Mouse (Mus musculus) megakaryocyte progenitor cell, adult 5-6 weeks (primary cell): ENCODE results near the gene Rsph4a. TPM values are rescaled to one million over a fixed set of nuclear protein-coding genes. Genes with fewer than 3 reads are reported as not detected.
"Not testable (repeated sequence)": the region's sequence is repeated elsewhere in the genome, so short reads cannot be mapped to it uniquely, and the experiment has no call there.

Experiments
- ATAC-seq: replicated peaks from 2 replicates; pipeline ENCODE4 v1.8.0; 2016; ENCODE audit warnings: mild to moderate bottlenecking, moderate TSS enrichment, inconsistent platforms; ENCODE audit not compliant: poor library complexity
- total RNA-seq, 2 experiments: library from RNA; stranded (forward) in 1 of 2; stranded (reverse) in 1 of 2; fragments of 157-497, 149-512 nt in 1 of 2; fragments of 200-1000 nt in 1 of 2; gene quantifications; 2 replicates each; pipeline versions ENCODE4 v1.2.3 to v1.2.4; 2015 to 2017

Gene Rsph4a
- not detected in 2 replicates for total RNA-seq (2015)
- not detected in 2 replicates for total RNA-seq (2017)

- ATAC-seq: no peak
Measured at GRCm38 (mm10) chr10:33904530-33905481, at the start of gene Rsph4a. TSS of gene Rsph4a (plus strand) at chr10:33905111.

DNA sequence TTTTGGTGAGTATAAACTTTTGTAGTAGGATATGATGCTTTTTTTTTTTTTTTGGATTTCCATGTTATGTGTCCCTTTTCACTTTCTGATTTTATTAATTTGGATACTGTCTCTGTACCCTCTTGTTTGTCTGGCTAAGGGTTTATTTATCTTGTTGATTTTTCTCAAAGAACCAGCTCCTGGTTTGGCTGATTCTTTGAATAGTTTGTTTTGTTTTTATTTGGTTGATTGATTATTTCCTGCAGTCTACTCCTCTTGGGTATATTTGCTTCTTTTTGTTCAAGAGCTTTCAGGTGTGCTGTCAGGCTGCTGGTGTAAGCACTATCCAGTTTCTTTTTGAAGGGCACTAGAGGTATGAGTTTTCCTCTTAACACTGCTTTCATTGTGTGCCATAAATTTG is 47.5 kb upstream of the Rsph4a start, which contains the start of gene Sult3a1:
TSS of gene Sult3a1 (plus strand) at position 301 of the 400 bp plus-strand sequence.
- no peak for ATAC-seq

GRCm38 (mm10) chr10:33865994-33866393 is 38.9 kb upstream of the Rsph4a start:
- ATAC-seq: no peak

DNA sequence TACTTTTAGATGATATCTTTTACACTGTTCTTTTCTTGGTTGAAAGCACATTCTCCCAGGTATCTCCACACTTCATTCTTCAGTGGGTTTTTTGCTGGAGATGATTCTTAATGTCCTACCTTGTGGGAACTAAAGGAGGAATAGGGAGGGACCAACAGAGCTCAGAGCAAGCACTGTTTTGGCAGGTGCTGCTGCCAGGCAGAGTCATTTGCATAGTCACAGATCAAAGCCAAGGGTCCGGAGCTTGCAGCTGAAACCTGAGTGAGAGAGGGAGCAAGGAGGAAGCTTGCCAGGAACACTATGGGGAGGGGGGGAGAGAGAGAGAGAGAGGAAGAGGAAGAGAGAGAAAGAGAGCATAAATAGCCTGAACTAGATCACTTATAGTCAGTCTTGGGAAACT is 34.5 kb upstream of the Rsph4a start:
- ATAC-seq: no peak

DNA sequence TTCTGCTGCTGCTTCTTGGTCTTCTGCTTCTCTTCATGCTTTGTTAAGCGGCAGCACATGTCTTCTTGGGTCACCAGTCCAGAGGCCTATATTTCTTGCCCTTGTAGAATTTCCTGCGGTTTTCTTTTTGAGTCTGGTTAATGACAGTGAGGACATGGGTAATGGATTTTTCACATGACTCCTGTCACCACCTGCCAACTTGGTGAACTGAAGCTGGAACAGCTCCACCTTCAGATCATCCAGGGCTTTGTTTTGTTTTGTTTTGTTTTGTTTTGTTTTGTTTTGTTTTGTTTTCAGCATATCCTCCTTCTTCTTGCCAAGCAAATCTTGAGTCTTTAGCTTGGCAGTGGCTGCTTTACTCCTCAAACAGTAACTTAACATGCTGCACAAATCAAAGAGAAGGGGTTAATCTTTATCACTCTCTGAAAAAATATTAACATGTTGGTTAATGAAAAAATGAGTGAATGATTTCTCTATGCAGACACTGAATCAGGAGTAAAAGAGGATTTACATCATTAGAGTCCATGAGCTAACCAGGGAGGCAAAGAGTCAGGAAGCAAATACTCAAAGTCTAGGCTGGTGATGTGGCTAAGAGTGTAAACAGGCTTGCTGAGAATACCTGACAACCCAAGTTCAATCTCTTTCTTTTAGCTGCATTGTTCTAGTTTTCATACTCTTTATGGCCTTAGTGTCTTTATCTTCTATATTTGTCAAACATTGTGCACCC is 32.1 kb upstream of the Rsph4a start:
- ATAC-seq: no peak

GRCm38 (mm10) chr10:33882411-33882810 is 22.5 kb upstream of the Rsph4a start:
- ATAC-seq: not testable (repeated sequence)

- ATAC-seq: not testable (repeated sequence)
Measured at GRCm38 (mm10) chr10:33901520-33901919, 3.4 kb upstream of the Rsph4a start.

DNA sequence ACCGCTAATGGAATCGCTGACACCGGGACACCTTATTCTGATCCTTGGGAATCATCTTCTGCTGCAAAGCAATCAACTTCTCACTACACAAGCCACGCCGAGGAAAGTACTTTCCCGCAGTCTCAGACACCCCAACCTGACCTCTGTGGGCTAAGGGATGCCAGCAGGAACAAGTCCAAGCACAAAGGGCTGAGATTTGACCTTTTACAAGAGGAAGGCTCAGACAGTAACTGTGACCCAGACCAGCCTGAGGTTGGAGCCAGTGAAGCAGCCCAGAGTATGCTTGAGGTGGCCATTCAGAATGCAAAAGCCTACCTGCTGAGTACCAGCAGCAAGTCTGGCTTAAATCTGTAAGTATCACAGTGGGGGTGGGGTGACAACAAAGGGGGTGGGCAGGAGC is 578 bp downstream of the Rsph4a start:
- ATAC-seq: no peak

DNA sequence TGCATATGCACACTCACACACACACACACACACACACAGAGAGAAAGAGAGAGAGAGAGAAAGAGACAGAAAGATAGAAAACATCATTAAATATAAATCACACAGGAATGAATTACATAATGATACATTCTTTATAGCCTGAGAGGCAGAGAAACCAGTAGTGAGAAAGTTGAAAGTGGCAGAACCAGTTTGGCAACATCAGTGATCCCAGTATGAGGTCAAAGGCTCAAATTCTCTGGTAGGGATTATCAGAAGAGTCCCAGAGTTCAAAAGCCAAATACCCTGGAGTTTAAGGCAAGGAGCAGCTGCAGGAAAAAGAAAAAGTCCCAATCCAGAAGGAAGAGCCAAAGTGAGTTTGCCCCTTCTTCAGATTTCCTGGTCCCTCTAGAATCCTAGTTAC is 35.8 kb downstream of the Rsph4a start:
- no peak for ATAC-seq

GRCm38 (mm10) chr10:33945390-33945789 is 40.5 kb downstream of the Rsph4a start:
- no peak for ATAC-seq

DNA sequence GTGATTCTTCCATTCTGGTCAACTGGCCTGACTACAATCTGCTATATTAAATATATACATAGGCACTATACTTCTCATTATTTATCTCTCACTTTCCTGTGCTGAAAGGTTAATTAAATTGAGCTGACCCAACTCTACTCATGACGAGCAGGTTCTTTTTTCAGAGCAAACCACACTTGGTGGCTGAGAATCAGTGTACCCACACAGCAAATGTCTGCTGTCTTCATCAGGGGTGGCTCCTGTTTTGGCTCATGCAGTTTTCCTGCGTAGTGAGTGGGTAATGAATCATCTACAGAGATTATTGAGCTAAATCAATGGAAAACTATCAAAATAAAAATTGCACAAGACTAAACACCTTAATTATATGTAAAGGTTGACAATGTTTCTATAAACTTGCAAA is 41.4 kb downstream of the Rsph4a start:
- ATAC-seq: no peak

DNA sequence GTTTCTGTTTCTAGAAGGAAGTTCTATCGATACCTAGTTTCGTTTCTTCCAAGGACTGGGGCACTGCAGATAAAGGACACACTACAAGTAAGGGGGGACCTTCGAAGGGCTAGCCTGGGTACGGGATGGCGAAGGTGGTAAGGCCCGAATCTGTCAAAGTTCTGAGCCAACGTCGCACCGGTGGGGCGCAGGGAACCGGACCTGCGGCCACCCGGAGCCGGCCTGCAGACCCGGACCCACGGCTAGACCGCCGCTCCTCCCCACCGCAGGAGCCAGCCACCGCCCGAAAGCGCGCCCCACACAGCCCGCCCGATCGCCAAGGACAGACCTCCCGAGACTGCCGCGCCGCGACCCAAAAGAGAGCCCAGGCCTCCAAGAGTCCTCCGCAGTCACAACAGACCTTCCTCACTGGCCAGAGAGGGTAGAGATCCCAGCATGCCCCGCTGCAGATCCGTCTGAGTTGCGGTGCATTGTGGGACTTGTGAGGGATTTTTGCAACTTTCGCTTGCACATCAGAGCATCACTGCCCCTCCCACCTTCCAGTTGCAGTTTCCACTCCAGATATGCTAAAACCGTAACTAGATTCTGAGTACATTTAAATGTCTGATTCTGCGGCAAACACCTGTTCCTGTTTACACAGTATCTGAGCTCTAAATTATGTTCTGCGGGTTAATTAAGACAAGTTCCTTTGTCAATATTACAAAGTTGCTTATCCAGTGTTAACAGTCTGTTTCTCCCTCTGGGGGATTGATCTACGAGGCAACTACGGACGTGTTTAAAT is 46.1 kb downstream of the Rsph4a start, which contains the start of gene Zup1:
TSS of gene Zup1 (minus strand) at position 467 of the 781 bp plus-strand sequence.
- peak; percentile 99 for ATAC-seq

GRCm38 (mm10) chr10:33952509-33952908 is 47.6 kb downstream of the Rsph4a start:
- ATAC-seq: no peak

Other genes with a start within 250 kb of the Rsph4a start
- not detected in 2 replicates for gene Sult3a2, start 118.4 kb upstream of the Rsph4a start, total RNA-seq (2015)
- not detected in 2 replicates for gene Sult3a2, start 118.4 kb upstream of the Rsph4a start, total RNA-seq (2017)
- not detected in 2 replicates for gene Sult3a1, start 47.4 kb upstream of the Rsph4a start, total RNA-seq (2015)
- gene Sult3a1, start 47.4 kb upstream of the Rsph4a start, total RNA-seq (2017): not detected in 2 replicates
- gene Zup1, start 46.2 kb downstream of the Rsph4a start, total RNA-seq (2015): 26.6 and 35.2 TPM in 2 replicates
- gene Zup1, start 46.2 kb downstream of the Rsph4a start, total RNA-seq (2017): 26.3 and 39.5 TPM in 2 replicates
- gene Rwdd1, start 114.5 kb downstream of the Rsph4a start, total RNA-seq (2015): 188 and 197 TPM in 2 replicates
- 166 and 213 TPM in 2 replicates for gene Rwdd1, start 114.5 kb downstream of the Rsph4a start, total RNA-seq (2017)
- gene Trappc3l, start 132.5 kb downstream of the Rsph4a start, total RNA-seq (2015): not detected in 2 replicates
- gene Trappc3l, start 132.5 kb downstream of the Rsph4a start, total RNA-seq (2017): not detected in 2 replicates
- not detected in 2 replicates for gene Calhm4, start 139.2 kb downstream of the Rsph4a start, total RNA-seq (2015)
- gene Calhm4, start 139.2 kb downstream of the Rsph4a start, total RNA-seq (2017): not detected in 2 replicates
- gene Calhm5, start 191.4 kb downstream of the Rsph4a start, total RNA-seq (2015): not detected in 2 replicates
- gene Calhm5, start 191.4 kb downstream of the Rsph4a start, total RNA-seq (2017): not detected in 2 replicates
- 3.4 and 3.8 TPM in 2 replicates for gene Calhm6, start 222.9 kb downstream of the Rsph4a start, total RNA-seq (2015)
- 2.6 and 3.5 TPM in 2 replicates for gene Calhm6, start 222.9 kb downstream of the Rsph4a start, total RNA-seq (2017)